Comparison of ENCODE assay signal across 8 mouse cellular contexts in genomic region chr2:71745610-71746374, GRCm38 (mm10). TPM values are rescaled to one million over a fixed set of nuclear protein-coding genes. Genes with fewer than 3 reads are reported as not detected.
DNase-seq lines count a peak whose midpoint lies in the region; ATAC-seq and TF ChIP-seq lines count a peak whose summit lies in the region.

TSS of gene Itga6 (plus strand) at chr2:71745616.

- no peaks in the 10 kb centered on the region for H3K9me3 ChIP-seq in heart, embryonic 11.5 days (replicated peaks; ENCODE audit: control insufficient read depth, low read length)

- TF ChIP-seq CTCF in left cerebral cortex, adult 2 months (IDR thresholded peaks at IDR 0.05): no peak

- H3K27ac ChIP-seq in left cerebral cortex, adult 2 months: 0 out of 2 replicates have a peak within 1 kb of the TSS, but pooled peaks have one; percentile 1
- 0 out of 2 replicates have a peak within 1 kb of the TSS, but pooled peaks have one; percentile 15 for H3K27ac ChIP-seq in brown adipose tissue, adult 24 weeks (replicated peaks; ENCODE audit: low read depth, low read length)
- peak within 1 kb of the TSS; percentile 91 for H3K27ac ChIP-seq in heart, embryonic 11.5 days (ENCODE audit: low read depth, low read length)

- no peak within 1 kb of the TSS for H3K4me3 ChIP-seq in left cerebral cortex, adult 2 months
- H3K4me3 ChIP-seq in brown adipose tissue, adult 24 weeks (ENCODE audit: insufficient read depth, low read depth, low read length): no peak within 1 kb of the TSS
- H3K4me3 ChIP-seq in heart, embryonic 11.5 days (ENCODE audit: low read depth, low read length): no peak within 1 kb of the TSS

- no peaks in the 10 kb centered on the region for H3K36me3 ChIP-seq in heart, embryonic 11.5 days (ENCODE audit: control insufficient read depth, insufficient read depth, low read length)

- intact Hi-C loops in left cerebral cortex, adult 2 months (cut with DNase I): no loop called here

- no peak for DNase-seq in left cerebral cortex, adult 2 months (ENCODE audit: extremely low spot score in 1 of 2, low spot score in 2 of 2)
- DNase-seq in left cerebral cortex, adult 11 months (ENCODE audit: low spot score): no peak
- DNase-seq in layer of hippocampus, postnatal 36 days: no peak
- no peak for DNase-seq in cerebellum, adult 9-10 months
- no peak for DNase-seq in cerebellum, postnatal 36 days

- WGBS in heart, embryonic 11.5 days (ENCODE audit: insufficient replicate concordance): 66% methylated on average over 6 of the region's 6 CpGs

- H3K4me1 ChIP-seq in brown adipose tissue, adult 24 weeks (ENCODE audit: control insufficient read depth, insufficient read depth, insufficient read length, low read length): peaks cover 11% of the 10 kb centered on the region
- H3K4me1 ChIP-seq in heart, embryonic 11.5 days (ENCODE audit: control insufficient read depth, insufficient read depth, low read length): peaks cover 30% of the 10 kb centered on the region

- peak within 1 kb of the TSS; percentile 56; the same call in 1 of the 2 replicates for H3K9ac ChIP-seq in heart, embryonic 11.5 days (ENCODE audit: low read depth, low read length)

- no peaks in the 10 kb centered on the region for H3K27me3 ChIP-seq in heart, embryonic 11.5 days (ENCODE audit: control insufficient read depth, insufficient read depth, low read length)

- peak within 1 kb of the TSS; percentile 20 for H3K4me2 ChIP-seq in heart, embryonic 11.5 days

- ATAC-seq in heart, embryonic 11.5 days (replicated peaks; ENCODE audit: insufficient number of reproducible peaks, low FRiP score, low TSS enrichment): no peak
- no peak for ATAC-seq in monocyte, adult 5-6 weeks (replicated peaks; ENCODE audit: insufficient number of reproducible peaks, low FRiP score, low TSS enrichment, poor library complexity, severe bottlenecking)

RNA-seq across cellular contexts. Expression of gene Itga6, which starts in this region (rescaled TPM):
- 10 to 100 TPM; 26.1 to 27.6 TPM for total RNA-seq in left cerebral cortex, adult 2 months (2021)
- polyA plus RNA-seq in brown adipose tissue, adult 24 weeks (2012; ENCODE audit: insufficient read depth, insufficient read length, missing spikeins): 14.9 and 28.2 TPM in 2 replicates
- 128 and 152 TPM in 2 replicates for polyA plus RNA-seq in heart, embryonic 11.5 days (2014; fragmentation: Nextera tagmentation; extraction: Ambion mirVana)
- total RNA-seq in layer of hippocampus, postnatal 36 days (2021): 10 to 100 TPM; 28.2 to 30.5 TPM
- 20.6 to 89.1 TPM (median 24.1 TPM) in 3 replicates for total RNA-seq in monocyte, adult 5-6 weeks (2017)

Comparison
In these comparisons a context has a peak if more than half of its experiments do, and no peak if none do; other contexts are left out.
1. H3K27ac ChIP-seq: peak in every context shown above with its lines; median percentile 91 in heart, embryonic 11.5 days; 15 in brown adipose tissue, adult 24 weeks; 1 in left cerebral cortex, adult 2 months.